Mouse (Mus musculus) cerebellum, postnatal 14 days (tissue): Measurements from ENCODE around the gene Vwa3a.
"Not testable (repeated sequence)": the region's sequence is repeated elsewhere in the genome, so short reads cannot be mapped to it uniquely, and the experiment has no call there.

ENCODE experiments used
- DNase-seq, 2 experiments: peaks; one replicate each; pipeline ENCODE4 v3.0.0; 2021; ENCODE audit warnings: mixed read lengths in 2 of 2

The Vwa3a gene

DNA sequence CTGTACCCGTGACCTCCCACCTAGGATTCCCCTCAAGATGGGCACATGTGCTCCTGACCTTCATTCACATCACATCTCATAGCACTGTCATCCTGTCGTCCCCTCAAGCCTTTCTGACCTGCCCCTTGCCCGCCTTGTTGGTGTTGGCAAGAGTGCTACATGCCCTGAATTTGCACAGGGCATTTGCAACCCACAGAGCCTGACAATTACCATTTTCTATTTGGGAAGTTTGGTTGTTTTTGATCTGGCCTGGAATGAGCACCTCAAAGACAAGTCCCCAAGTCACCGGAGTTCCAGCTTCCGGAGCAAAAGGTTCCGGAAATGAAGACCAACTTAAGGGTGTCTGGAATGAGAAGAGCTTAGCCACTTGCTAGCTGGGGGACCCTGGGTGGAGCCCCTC, at the start of gene Vwa3a:
TSS of gene Vwa3a (plus strand) at position 301 of the 400 bp plus-strand sequence.
- no peak for DNase-seq

DNA sequence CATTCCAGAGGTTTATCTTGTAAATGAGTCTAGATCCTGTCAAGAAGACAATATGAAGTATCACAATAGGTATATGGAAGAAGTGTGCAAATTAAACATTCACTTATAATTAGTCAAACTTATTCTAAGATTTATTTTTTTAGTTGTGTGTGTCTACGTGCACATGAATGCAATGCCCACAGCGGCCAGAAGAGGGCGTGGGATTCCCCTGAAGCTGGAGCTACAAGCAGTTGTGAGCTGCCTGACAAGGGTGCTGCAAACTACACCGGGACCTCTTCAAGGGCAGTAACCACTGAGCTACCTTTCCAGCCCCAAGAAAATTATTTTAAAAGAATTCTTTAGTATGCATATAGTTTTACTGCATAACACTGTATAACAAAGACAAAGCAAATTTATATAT, 48.5 kb upstream of the Vwa3a start:
- peak in 1 of 2 experiments; percentile 40 for DNase-seq

DNA sequence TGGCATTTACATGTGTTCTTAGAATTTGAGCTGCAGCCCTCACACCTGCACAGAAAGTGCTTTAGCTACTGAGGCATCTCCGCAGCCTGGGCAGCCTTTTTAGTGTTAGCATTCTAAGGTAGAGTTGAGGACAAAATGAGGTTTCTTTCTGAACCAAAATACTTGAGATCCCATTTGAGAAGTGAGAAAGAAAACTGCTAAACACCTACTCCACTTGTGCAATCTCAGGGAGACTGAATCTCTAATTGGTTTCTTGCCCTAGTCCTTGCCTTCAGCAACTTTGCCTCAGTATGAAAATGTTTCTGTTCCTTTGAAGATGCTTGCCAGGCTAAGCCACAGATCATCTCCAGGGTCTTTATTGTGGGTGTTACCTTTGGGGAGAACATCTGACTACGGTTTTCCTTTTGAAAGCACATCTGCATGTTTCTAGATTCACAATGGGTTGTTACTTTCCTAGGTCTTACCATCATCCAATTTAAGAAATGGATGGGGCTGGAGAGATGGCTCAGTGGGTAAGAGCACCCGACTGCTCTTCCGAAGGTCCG, 45.2 kb upstream of the Vwa3a start:
- DNase-seq, result no peak

DNA sequence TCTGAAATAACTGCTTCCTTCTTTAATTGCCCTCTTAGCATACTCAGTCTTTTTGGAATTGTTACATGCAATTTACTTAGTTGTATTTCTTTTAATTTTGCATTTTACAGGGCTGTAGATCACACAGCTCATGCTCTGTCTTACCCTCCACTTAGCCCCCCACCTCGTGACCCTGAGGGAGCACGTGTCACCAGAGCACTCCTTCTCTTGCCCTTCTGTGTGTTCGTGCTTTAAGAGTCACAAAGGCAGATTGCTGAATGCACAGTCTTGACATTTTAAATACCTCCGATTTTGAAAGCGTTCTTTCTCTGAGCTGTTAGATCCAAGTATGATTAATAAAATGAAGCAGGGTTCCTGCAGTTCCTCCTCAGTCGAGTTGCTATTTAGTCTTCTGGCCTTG, 43.9 kb upstream of the Vwa3a start:
- DNase-seq, result no peak

DNA sequence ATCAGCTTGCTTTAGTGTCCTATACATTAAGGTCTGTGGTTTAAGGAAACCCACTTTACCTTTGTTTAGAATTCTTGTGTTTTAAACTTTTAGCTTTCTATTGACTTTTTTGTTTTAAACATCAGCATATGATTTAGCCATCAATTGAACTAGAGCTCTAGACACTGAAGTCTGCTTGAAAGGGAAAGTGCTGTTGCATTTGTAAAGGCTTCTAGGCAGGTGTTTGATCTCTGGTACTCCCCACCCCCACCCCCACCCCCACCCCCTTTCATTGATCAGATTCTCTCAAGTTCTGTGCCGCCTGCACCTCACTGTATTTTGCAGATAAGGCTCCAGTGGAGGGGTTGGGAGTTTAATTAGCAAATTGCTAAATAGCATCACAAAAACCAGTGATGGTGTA, 43.5 kb upstream of the Vwa3a start:
- no peak for DNase-seq

DNA sequence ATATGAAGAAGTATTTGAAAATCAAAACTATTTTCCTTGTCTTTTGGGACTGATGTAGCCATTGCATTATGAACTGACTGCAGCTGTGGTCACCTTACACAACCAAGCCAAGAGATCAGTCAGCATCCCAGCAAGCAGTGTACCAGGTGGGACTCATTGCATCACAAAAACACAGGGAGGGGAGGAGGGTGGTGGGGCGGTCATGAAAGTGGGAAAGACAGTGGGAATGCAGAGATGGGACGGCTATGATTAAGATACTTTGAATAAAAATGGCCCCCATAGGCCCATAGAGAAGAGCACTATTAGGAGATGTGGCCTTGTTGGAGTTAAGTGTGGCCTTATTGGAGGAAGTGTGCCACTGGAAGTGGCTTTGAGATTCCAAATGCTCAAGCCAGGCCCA, 42.8 kb upstream of the Vwa3a start:
- DNase-seq, result no peak

DNA sequence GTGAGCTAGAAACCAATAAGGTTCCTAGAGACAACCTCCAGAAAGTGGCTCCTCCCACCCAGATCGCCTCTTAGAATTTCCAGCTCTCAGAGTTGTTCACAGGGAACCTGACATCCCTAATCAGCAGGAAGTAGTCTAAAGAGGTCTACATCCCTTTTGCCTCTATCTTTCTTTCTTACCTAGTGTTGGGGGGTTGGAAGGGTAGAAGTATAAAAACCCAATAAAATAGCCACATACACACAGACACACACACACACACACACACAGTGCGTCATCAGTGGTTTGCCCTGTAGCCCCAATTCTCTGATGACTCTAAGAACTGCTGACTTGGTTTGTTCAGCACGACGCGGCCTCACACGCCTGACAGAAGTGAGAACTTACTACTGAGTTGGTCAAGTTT, 39.5 kb upstream of the Vwa3a start:
- no peak for DNase-seq

DNA sequence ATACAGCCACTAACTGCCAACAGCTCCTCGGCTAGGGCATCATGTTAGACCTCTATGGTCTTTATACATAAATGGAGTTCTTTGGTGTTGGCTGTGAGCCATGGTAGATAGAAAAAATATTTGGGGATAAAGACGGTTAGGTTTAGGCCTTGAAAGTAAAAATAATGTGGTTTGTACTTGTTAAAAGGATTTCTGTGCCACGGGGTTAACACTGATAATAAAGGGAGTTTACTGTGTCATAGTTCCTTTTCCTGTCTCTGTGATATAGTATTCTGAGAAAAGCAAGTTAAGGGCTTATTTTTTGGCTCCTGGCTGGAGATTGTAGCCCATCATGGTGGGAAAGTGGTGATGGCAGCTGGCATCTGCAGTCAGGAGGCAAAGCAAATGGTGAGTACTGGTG, 35.2 kb upstream of the Vwa3a start:
- no peak for DNase-seq

DNA sequence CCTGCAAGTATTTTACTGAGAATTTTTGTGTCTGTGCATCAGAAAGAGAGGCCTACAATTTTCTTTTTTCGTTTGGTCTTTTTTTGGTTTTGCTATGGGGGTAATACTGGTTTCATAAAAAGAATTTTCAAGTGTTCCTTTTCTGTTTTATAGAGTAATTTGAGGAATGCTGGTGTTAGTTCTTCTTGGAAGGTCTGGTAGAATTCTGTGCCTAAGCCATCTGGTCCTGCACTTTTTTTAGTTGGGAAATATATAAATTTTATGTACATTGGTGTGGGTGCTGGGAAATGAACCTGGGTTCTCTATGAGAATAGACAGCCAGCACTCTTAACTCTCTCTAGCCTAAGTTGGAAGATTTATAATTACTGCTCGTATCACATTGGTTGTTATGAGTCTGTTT, 27.0 kb upstream of the Vwa3a start:
- DNase-seq, result no peak

DNA sequence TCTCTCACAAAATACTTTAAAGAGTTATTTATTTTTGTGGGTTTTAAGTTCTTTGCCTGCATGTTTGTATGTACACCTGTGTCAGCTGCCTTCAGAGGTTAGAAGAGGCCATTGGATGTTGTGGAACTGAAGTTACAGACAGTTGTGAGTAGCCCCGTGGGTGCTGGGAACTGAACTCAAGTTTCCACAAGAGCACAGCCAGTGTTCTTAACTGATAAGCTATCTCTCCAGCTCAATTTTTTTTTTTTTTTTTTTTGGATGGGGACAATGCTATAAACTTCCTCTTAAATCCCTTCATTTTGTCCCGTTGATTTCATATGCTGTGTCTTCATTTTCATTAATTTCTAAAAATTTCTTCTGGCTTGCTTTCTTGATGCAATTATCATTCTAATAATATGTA, 25.9 kb upstream of the Vwa3a start:
- DNase-seq, result no peak

DNA sequence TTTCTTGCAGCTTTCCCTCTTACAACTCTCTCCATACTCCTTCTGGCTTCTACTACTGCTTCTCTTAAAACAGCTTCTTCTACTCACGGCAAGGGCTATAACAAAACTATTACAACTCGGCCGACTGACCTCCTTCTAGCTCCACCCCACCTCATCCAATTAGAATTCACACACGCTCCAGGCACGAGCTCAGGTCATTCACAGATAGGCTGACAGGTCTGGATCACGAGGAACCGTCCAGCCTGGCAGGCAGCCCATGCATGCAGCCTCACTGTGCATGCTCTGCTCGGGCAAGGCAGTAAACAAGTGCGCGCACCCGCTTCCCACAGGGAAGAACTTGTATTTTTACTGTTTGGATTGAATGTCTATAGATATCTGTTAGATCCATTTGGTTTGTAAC, 25.2 kb upstream of the Vwa3a start:
- not testable (repeated sequence) for DNase-seq

DNA sequence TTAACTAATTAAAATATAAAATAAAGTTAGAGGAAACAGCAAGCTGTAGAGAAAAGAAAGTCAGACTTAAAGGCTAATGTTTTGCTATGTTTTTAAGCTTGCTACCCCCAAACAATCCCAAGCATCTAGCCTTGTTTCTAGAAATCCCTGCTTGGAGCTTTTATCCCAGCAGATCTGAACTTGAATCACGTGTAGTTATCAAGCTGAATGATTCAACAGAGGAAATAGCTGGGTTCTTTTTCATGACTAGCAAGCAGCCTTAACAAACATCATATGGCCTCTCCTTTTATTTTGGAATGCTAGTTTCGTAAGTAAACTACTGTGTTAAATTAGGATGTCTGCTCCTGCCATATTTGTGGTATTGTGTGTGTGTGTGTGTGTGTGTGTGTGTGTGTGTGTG, 21.9 kb upstream of the Vwa3a start:
- no peak for DNase-seq

DNA sequence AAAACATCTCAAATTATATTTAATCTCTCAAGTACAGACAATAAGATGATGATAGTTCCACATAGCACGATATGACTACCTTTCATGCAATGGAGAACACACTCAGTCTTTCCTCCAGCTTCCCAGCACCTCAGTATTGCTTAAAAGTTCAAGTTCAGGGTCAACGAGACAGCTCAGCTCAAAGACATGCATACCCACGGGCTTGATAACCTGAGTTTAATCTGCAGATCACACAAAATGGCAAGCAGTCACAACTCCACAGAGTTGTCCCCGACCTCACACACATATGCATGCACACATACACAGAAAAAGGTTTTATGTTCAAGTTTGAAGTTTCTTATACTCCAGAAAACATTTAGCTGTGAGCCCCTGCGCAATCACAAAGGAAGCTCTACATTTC, 18.1 kb upstream of the Vwa3a start:
- DNase-seq, result no peak

DNA sequence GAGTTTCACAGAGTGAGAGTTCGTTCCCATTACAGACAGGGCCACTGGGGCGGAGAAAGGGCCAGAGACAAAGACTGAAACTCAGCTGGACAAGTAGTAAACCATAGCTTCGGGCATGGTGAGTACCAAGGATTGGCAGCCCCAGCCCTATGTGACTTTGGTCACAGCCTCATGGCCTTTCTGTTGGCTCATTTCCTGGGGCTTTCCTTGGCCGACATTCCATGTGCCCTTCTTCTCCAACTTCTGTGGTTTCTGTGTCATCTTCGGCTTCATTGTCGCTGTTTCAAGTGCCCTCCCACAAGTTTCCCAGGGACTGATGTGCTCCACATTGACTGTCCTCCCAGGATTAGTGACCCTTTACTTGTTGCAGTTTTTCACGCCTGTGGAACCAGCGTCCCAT, 17.7 kb upstream of the Vwa3a start:
- no peak for DNase-seq

DNA sequence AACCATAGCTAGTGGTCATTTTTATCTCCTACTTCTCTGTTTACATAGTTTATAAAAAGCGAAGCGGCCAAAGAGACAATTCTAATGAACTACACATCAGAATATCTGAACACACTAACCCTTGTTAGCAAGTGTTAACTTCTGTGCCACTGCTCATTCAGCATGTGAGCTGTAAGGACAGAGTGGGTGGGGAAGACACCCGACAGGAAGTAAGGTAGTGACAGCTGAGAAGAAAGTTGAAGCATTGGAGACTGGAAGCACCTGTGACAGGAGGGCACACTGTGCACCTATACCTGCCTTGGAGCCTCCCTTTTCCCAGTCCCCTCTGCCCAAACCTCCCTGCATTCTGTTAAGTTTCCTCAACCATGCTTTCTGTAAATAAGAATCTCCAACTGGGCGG, 17.1 kb upstream of the Vwa3a start:
- no peak for DNase-seq

DNA sequence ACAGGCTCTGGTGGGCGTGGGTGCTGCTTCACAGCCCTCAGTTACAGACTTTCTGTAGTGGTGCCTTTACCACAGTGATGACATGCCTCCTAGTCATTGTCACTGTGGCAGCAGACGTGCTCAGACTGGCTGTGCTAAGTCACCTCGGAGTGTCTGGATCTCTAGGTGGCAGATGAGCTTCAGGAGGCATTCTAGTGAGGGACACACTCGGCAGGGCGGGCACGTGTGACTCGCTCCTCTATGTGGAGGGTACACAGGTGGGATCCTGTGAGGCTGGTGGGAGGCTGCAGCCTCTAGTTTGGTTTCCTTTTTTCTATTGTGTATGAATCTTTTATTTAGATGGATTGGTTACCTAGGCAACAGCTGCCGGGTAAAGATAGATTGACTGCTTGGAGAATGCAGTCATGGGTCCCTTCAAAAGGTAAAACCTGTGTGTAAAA, 16.3 kb upstream of the Vwa3a start:
- DNase-seq, result no peak

DNA sequence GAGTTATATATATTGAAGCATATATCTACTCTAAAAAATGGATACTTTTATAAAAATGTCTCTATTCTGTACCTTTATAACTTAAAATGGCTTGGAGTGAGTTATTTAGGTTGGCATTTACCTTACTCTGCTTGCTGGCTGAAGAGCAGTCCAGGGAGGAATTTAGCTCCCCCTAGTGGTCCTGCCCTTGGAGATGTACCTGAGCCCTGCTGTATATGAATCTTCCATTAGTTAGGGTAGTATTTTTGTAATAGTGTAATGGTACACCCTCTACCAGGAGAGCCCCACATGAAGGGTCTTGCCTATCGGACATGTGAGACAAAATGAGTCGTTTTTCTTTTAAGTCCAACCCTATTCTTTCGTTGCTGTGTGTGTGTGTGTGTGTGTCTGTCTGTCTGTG, 11.5 kb upstream of the Vwa3a start:
- peak; percentile 27 to 35 for DNase-seq

DNA sequence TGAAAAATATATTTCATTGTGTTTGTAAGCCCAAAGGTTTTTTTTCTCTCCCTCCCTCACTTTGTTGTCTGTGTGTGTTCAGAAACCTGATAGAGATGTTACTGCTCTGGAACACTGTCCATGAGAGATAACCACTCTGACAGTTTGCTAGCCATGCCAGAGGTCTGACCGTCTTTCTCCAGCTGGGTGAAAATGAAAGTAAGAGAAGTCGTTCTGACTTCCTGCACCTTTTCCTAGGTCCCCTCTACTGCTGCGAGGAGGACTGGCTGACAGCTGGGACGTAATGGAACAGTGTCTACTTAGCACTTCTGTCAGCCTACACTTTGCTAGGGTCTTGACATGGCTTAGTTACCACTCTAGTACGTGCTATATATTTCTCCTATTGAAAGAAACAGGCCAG, 9.5 kb upstream of the Vwa3a start:
- DNase-seq, result no peak

DNA sequence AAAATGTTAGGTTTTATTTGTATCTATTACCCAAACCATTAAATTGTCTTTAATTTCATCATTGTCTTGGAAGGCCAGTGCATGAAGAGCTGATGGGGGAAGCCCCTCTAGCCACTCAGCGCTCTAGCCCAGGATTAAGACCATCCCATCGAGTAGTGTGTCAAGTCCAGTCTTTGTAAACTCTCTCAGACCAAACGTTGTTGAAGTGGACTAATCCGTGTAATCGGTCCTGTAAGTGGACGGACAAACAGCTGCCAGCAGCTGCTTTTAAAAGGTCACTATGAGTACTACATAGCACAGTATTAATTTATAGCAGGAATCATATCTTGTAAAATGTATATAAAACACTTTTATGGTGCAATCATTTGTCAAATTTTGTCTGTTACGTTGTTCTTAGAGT, 6.2 kb upstream of the Vwa3a start:
- no peak for DNase-seq

DNA sequence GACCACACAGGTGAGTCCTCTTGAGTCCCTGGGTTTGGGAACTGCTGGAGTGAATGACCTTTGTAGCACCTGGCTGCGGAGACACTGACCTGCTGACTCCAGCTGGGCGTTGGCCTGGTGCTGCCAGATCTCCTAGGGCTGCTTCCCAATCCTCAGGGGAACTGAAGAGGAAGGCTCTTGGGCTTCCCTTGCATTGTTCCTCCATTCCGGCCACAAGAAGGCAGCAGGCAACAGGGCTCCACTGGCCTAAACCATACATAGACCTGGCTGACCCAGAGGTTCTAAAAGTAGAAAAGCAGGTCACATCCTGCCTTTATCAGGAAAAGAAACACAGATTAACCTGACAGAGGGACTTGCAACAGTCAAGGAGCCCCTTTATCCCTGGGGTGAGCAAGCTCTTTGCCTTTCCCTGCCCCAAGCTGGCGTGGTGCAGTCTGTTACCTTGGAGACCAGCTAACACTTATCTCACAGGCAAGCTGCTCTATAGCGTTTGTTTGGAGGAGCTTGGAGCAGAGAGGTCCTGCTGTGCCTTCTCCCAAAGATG, 512 bp downstream of the Vwa3a start:
- DNase-seq, result no peak

DNA sequence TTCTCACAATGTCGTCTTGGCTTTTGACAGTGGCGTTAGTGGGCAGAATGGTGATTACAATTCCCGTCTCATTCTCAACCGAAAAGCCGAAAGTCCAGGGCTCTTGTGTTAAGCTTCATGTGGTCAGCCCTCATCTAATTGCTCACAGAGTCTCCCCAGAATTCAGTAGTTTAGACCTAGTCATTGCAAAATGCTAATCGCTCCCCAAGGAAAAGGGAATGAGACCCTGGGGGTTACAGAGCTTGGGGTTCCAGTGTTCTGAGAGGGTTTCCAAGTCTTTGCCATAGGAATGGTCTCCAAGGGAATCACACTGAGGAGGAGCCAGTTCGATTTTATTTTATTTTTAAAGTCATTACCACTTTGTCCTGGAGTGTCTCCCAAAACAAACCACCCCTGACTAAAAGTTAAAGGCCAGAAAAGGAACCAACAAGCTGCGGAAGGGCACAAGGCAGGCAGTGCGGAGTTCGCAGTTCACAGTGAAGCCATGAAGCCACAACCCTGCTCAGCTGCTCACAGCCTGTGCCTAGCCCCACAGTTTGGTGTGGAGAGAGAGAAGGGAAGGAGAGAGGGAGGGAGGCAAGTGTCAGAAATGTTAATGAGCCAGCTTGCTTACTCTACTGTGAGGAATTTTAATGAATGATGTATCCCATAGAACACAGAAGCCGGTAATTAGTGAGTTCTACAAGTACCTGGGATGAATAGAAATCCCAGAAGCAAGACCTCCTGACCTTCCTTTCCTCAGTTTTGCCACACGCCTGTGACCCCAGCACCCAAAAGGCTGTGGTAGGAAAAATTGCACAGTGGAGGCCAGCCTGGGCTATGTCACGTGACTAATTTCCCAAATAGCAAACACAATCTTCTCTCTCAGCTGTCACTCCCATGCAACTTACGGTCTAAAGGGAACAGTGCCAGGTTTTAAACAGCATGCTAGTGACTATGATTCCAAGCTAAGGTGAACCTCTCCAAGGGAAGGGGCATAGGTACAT, 4.5 kb downstream of the Vwa3a start:
- no peak for DNase-seq

DNA sequence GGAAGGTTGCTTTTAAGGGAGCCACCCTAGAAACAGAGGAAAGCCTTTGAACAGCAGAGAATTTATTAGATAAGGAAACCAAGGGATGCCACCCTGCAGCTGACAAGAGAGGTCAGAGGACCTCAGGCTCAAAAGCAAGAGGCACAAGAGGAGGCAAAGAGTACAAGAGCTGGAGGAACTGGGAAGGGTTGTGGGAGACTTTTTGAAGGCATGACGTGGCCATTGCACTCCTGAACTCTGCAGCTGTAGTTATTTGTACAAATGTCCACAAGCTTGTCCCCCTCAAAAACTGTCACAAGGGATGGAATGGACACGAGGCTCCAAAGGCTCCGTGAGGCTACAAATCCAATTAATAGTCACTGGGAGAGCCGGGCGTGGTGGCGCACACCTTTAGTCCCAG, 5.5 kb downstream of the Vwa3a start:
- no peak for DNase-seq

DNA sequence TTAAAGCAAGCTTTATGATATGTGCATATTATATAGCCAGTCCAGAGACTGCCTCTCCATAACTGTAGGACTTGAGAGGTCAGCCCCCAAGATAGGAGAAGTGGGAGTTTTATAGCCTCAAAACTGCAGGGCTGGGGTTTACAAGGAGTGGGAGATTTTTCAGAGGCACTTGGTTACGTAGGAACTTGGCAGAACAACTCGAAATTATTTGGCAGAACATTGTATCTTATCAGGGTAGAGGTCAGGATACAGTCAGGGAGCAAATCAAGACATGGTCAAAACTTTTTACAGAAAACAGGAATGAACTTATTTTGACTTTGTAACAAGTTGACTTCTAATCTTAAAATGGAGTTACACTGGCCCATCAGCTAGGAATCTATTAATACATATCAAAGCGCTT, 6.9 kb downstream of the Vwa3a start:
- DNase-seq, result no peak

DNA sequence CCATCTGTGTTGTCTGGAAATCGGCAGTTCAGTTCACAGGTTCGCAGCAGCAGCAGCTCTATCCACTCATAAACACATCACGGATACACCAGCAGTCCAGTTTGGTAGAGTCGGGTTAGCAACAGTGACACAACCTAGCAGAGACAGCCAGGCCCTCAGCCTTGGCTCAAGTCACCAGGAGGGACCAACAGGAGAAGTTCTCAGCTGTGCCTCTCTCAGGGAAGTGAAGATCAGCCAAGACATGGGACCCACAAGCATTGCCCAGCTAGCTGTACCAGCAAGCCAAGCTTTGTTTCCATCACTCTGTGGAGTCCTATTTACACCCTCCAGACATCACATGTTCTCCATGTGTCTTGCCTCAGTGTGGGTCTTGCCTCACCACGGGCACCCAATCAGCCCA, 7.7 kb downstream of the Vwa3a start:
- DNase-seq, result no peak
